Mouse (Mus musculus): ENCODE measurements at regions not wholly inside any gene's neighbourhood (a gene's known extent, or its start where the extent isn't known, plus 50 kb on each side); places are given as distances from the start of the nearest gene placed in this dataset.
A peak's percentile ranks its signal among the peaks of the same experiment; 100 is the strongest.

DNA sequence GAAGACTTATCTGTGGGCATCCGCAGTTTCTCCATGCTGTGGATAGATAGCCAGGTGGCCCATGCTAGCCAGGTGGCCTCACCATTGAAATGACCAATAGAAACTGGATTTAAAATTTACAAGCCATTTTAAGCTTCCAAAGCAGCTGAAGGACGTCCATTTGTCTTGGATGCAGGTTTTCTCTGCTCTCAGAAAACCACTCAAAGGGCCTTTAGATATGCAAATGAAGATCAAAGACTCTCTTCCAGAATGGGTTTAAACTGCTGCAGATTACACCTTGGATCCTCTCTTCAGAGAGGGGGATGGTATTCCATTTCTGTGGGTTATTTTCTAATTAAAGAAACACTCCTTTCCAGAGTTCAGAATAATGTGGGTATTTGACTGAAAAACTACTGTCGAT is 518.5 kb downstream of the Rnf144a start:
- DNase-seq (ENCODE audit: low read depth, low spot score): peak; percentile 55

DNA sequence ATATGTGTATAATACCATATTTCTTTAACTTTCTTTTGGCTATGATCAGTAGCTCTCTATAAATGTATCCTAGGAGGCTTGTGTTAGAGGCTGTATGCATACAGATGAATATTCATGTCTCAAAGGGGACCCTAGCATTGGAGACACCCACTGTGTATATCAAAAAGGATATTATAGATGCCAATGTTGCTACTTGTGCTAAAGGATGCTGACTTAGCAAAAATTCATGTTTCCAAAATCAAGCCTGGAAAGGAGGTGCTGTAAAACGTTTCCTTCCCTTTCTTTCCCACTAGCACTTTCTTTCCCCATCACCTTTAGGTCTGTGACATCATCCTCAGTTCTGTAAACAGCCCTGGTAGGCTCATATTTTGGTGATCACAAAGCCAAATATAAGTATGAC is 519.4 kb downstream of the Rnf144a start:
- no peak for DNase-seq (ENCODE audit: low read depth, low spot score)

DNA sequence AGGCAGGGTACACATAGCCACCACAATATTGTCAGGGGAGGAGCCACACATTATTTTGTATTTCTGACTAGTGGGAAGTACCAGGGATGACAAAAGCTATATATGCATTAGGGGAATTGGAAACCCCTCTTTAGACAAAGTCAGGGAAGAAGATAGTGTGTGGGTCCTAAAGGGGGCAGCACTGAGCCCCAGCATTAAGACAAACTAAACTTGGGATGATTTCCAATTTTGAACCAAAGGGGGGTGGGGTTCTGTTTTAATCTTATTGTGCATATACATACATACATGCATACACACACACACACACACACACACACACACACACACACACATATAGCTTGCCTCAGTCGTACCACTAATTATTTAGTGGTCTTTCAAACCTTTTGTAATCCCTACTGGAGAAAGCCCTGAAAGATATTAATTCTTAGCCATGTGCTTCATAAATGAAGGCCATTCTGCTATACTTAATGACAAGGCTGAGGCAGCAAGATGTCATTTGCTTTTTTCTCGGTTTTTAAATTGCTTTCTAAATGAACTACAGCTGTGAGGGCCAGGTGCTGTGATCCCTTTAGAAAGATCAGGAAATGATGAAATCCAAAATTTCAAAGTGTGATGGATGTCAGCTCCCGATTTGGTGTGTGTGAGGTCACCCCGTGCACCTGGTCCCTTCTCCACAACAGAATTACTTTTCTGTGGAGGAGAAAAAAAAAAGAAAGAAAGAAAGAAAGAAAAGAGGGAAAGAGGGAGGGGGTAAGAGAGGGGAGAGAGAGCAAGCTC is 523.5 kb downstream of the Rnf144a start:
- DNase-seq (ENCODE audit: low read depth, low spot score): no peak

DNA sequence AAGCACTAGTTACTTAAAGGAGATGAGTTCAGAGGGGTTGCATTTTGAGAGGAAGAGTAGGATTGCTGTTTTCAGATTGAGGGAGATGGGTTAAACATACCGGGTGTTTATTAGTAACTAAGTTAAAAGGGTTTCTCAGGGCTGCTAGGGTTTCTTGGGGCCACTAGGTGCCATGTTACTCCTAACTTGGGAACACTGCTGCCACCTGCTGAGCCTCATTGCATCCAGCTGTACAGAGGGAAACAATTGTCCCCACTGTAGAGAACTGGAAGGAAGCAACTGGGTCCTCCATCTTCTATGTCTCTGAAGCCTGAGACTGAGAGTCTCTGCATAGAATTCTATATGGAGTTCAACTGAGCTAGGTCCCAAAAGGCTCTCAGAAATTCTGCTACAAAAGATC is 524.3 kb downstream of the Rnf144a start:
- DNase-seq (ENCODE audit: low read depth, low spot score): no peak

DNA sequence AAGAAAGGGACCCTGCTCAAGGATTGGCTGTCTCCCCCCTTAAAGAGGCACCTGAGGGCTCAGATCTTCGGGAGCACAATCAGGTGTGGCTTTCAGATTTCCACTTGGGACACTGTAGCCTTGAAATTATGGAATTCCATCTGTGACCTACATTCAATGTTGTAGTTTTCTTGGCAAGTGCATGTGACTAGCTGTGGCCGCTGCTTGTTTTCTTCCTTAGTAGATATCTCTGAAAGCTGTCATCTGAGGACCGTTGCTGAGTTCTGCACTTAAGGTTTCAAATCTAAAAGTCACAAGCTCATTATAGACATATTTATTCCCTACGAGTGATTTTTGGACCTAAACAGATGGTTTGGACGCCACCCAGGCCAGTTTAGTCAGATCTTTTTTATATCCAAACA is 531.3 kb downstream of the Rnf144a start:
- DNase-seq (ENCODE audit: low read depth, low spot score): no peak

DNA sequence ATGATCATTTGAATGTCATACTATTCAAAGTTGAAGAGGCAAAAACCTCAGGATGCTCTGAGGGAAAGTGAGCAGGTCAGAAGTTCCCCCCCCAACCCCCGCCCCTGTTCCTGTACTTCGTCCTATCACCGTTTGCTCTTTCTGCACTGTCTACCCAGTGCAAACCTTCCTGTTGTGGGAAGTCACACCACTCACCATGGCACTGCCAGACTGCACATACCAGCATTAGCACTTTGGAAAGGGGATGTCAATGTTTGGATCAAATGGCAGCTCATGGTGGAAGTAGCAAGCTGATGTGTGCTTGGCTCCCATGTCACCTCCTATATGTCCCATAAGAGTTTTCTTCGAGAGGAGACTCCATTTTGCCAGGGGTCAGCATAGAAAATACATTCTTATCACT is 543.2 kb downstream of the Rnf144a start:
- DNase-seq (ENCODE audit: low read depth, low spot score): no peak

DNA sequence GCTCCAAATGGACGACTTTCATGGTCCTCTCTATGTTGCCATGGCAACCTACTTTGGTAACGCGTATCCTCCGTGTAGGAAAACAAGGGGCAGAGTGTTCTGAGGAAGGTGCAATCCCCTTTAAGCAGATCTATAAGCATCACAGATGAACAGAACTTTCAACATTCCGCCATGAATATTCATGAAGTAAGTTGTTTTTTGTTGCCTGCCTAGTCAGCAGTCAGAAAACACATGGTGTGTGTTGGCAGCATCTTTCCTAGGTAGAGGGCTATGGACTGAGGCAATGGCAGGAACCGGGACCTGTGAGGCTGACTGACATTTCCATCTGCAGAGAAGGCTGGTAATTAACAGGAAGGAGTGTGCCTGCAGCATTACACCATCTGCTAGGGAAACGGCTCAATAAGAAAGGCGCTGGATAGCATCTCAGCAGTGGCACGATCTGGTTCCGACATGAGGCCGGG is 544.0 kb downstream of the Rnf144a start:
- peak; percentile 4 for DNase-seq (ENCODE audit: low read depth, low spot score)

DNA sequence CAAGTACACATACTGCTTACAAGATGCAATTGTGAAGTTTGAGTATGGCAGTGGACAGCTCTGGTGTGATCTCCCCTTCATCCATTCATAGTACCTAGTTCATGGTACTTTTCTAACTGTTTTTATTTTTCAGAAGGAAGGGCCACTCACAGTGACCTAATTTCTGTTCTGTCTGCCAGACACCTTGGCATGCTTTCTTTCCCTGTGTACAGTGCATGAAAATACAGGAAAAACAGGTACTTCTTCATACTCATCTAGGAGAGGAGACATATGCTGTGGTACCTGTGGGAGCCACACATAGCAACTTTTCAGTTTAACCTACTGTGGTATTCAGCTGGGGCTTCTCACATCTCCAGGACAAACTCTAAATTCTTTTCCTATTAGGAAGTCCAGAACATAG is 545.2 kb downstream of the Rnf144a start:
- DNase-seq (ENCODE audit: low read depth, low spot score): no peak

DNA sequence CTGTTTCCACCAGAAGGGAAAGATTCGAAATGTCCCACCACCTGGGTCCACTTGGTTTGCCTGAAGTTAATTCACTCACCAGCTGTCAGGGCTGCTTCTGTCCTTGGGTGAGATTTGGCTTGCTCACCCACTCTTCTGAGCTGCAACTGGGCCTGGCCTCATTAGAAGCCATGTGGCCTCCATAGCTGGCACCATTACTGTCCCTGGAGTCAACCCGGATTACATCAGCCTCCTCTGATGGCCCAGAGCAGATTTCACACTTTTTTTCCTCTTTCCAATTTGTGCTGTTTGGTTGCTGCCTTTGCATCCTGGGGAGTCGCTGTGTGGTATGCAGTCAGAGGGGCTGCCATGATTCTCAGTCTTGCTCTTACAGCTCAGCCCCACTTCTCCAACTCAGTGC is 550.0 kb downstream of the Rnf144a start:
- no peak for DNase-seq (ENCODE audit: low read depth, low spot score)

DNA sequence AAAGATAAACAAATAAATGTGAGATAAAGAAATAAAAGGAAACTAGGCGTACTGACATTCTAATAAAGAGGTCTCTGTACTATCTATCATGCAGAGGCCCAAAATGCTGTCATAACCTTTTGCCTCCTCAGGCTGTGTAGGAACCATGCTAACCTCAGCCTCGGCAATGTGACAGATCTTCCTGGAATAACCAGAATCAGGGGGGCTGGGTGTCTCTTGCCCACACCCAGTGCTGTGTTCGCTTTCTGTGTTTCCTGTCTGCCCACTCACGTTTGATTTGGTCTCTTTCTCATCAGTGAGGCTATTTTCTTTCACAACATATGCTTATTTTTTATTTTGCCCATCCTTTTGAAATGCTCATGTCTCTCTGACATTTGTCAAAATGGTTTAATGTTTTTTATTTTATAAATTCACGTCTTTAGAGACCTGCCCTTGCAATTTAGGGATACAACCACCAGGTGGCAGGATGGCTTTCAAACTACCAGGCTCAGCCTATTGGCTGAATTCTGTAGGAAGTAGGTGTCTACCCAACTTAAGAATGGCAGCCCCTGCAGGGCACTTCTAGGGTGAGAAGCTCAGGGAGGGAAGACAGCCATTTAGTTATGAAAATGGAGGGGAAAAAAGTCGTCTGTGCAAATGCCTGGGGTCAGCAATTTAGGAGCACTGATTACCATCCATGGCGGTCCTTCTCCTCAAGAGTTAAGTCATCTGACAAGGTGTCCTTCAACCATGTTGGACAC is 550.8 kb downstream of the Rnf144a start:
- peak; percentile 50 for DNase-seq (ENCODE audit: low read depth, low spot score)

DNA sequence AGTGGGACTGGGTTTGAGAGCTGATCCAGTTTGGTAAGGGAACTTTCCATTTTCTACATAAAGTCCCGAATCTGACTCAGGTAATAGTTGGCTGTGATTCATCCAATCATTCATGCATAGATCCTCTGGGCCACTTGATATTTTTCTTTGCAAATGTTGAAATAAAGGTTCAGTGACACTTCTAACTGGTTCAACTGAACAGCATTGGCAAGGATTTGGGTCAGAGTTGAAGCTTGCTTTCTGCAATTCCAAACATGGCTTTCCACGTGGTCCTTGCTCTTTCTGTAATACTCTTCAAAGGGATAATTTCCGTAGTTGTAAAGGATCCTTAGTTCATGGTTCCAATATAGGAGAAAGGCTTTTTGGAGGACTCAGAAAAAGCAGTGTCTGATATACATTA is 554.0 kb downstream of the Rnf144a start:
- DNase-seq (ENCODE audit: low read depth, low spot score): no peak

DNA sequence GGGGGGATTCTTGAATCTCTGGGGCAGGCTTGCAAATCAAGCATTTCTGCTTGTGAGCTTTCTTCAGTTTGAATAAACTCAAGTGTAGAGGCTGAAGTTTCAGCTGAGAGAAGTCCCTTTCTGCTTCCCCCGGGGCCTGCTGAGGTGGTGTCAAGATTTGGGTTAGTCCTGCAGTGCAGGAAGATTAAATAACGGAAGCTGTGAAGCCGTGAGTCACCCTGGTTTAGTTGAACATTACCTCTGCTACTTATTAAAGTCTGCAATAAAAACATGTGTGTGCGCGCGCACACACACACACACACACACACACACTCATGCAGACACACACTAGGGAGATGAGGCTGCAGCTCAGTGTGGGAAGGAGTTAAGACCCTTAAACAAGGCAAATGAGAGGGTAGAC is 556.7 kb downstream of the Rnf144a start:
- DNase-seq (ENCODE audit: low read depth, low spot score): no peak

DNA sequence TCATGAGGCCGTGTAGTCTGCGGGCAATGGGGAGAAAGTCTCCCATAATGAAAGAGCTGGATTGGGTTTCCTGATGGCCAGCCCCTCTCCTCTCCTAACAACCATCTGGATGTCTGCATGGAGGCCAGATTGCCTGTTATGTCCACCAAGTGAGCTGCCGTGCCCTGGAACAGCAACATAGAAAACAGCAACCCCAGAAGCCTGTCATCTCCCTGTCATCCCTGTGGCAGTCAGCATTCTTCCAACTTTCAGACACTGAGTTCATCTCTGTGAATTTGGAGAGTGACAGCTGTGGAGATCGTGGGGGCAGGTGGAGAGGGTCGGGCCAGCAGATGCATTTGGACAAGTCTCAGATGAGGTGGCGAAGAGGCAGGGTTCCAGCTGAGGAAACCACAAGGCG is 585.0 kb downstream of the Rnf144a start:
- no peak for DNase-seq (ENCODE audit: low read depth, low spot score)

DNA sequence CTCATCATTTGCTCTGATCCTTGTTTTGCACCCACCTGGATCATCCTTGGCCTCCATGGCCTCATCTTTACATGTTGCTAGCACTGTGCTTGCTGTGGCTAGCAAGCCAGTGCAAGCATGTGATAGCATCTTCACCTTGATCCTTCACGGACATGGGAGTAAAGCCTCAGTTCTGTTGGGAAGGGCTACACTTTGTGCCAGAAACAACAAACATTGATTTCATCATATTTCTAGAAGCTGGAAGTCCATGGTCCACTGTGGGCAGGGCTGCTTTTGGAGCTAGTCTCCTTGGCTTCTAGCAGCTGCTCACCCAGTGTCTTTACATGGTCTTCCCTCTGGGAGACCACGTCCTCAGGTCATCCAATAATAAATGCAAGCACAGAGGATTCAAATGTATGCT is 587.1 kb downstream of the Rnf144a start:
- no peak for DNase-seq (ENCODE audit: low read depth, low spot score)

DNA sequence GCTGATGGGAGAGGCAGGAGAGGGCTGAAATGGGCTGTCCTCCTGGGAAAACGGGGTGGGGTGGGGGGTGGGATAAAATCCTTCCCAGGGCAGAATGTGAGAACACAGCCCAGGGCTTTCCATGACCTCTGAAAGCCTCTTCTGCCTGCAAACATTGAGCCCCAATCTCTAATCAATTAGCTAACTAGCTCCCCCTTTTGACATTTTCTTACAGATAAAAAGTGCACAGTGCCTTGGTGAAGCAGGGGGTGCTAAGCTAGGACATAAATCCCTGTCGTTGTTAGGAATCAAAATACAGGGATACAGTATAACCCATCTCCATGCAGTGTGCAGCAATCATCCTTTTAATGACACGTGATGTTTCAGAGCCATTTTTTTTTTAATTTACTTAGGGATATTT is 588.1 kb downstream of the Rnf144a start:
- DNase-seq (ENCODE audit: low read depth, low spot score): no peak

DNA sequence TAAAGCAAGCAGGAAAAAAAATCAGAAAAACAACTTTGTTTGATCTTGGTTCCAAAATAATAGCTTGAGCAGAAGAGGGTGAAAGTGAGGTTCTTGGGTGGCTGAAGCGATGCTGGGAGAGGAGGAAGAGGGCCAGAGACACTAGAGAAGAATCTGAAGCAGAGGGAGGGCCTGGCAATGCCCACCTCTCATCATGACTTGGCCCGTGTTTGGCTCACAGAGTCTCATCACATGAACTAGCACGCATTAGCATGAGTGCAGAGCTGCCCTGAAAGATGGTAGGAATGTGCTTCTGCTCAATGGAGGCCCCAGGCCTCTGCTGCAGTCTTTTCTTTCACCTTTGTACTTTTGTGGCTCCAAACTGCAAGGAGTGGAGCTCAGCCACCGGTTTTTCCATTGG is 588.6 kb downstream of the Rnf144a start:
- DNase-seq (ENCODE audit: low read depth, low spot score): no peak

DNA sequence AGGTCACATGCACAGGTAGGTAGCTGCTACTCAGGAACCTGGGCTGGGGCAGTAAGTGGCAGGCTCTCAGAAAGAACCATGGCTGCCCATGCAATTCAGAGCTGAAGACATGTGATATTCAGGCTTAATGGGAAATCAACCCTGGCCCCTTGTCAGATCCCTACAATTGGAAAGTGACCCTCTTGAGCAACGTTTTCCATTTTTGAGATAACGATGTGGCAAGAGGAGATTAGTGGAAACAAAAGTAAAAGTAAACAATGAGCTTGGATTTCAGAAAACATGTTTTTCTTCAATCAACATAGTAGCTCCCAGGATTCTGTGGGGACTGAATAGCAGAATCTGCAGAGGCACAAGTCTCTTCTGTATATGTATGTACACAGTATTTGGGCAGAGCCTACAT is 598.8 kb downstream of the Rnf144a start:
- DNase-seq (ENCODE audit: low read depth, low spot score): no peak

DNA sequence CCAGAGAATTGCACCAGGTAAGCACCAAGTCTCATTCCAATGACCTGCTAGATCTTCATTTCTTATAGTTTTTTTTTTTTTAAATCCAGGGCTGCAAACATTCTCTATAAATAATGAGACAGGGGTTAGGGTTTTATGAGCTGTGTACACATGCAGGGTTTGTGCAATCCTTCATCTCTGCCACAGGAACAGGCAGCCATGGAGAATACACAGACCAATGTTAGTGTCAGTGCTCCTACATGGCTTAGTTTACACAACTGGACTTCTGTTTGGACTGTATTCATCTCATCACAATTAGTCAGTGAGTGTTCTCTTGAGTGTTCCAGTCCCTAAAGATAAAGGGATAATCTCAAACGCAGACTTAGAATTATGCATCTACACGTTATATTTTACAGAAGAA is 620.0 kb downstream of the Rnf144a start:
- no peak for DNase-seq (ENCODE audit: low read depth, low spot score)

DNA sequence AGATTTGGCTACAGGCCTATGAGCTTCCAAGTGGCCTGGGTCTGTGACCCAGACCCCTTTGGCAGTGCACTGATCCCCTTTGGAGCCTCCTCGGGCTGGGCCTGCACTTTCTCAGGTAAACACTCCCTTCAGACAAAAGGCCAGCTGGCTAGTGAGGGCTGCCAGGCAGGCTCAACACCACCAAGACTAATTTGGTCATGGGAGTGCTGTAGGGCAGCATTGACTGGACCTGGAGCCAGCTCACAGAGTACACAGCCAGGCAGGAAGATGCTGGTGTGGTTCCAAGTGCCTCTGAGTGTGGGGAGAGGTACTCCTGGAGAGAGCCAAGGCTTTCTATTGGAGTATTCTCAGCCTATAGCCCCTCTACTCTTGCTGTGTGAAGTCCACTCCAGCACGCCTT is 620.5 kb downstream of the Rnf144a start:
- DNase-seq (ENCODE audit: low read depth, low spot score): no peak

DNA sequence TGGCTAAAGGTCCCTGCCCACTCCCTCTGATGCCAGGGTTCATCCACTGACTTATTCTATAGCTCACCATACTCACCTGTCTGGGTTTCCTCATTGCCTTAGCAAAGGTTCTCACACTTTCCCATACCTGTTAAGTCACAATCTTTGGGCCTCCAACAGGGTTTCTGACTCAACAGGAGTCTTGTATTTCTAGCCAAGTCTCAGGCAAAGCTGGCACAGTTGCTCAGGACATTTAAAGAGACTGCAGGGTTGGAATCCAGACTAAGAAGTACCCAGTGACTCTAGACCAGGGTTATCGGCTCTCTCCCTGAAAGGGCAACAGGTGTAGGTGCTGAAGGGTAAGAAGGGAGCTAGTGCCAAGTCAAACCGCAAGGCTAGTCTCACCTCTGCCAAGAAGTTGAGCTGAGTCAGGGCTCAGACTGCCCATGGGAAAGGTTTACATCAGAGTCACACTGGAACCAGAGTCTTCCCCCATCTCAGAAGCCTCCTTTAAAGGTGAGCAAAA is 622.4 kb downstream of the Rnf144a start:
- DNase-seq (ENCODE audit: low read depth, low spot score): no peak

DNA sequence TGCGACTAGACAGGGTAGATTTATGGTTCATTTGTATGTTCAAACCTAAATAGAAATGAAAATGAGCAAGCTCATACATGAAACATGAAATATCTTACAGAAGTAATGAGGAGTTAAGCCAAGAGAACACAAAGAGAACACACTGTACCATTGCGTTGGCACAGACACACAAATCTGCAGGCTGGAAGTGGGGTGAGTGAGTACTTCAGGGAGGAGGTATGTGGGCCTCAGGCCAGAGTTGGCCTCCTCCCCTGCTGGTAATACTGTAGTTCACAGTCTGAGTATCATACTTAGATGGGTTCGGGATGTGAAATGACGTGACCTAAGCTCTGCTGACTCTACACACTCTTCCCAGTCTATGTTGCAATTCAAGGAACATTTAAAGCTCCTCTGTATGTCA is 624.1 kb downstream of the Rnf144a start:
- DNase-seq (ENCODE audit: low read depth, low spot score): no peak

DNA sequence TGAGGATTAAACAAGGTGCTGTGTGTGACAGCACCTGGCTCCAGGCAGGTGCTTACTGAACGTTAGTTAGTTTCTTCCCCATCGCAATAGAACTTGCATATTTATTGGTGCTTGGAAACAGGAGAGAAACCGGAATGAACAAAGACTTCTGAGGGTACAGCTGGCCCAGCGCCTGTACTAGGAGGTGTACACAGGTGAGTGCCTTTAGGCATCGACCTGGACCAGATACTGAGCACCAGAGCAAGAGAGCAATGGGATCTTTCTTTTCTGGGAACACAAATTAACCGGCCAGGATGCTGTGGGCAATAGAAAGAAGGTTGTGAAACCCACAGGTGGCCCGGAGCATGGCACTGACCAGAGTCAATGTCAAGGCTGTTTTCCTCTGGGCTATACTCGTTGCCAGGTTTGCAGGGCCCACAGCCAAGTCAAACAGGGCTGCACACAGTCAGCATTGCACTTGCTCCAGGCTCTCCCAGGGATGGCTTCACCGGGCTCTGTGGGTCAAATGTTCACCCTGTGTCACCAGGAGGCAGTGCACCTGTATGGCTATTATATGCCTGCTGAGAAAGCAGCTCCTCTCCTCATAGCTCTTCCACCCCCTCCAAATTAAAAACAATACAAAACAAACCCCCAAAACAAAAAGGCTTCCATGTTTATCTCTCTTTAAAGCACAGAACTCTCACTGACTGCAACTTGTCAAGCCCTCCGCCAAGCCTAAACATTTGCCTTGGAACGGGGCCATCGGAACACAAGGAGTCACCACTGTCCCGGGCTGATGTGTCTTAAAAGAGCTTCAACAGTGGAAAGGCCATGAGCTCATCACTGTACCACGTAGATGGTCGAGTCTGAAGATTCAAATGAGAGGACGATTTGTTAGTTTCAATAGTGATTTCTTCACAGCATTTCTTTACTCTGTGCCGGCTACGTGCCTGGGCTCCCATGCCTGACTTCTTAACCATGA is 629.1 kb downstream of the Rnf144a start:
- DNase-seq (ENCODE audit: low read depth, low spot score): no peak

Data from ZHBTc4 (cell line).